Mouse (Mus musculus) testis, adult 2 months (tissue): ENCODE results near the gene Parp16. TPM values are rescaled to one million over a fixed set of nuclear protein-coding genes. Genes with fewer than 3 reads are reported as not detected.
"Not testable (repeated sequence)": the region's sequence is repeated elsewhere in the genome, so short reads cannot be mapped to it uniquely, and the experiment has no call there.

Experiments used
- H3K27ac ChIP-seq: fragments of 200-500 bp; 2 replicates; pipeline ENCODE4 v1.5.1; 2012; ENCODE audit warnings: low read depth, low read length; ENCODE audit not compliant: control insufficient read depth, insufficient read depth
- H3K27me3 ChIP-seq: fragments of 200-500 bp; 2 replicates; pipeline ENCODE4 v1.6.1; 2012; ENCODE audit warnings: mild to moderate bottlenecking, low read length, moderate library complexity; ENCODE audit not compliant: control insufficient read depth, insufficient read depth
- H3K36me3 ChIP-seq: fragments of 200-500 bp; 2 replicates; pipeline ENCODE4 v1.6.1; 2012; ENCODE audit warnings: mild to moderate bottlenecking, low read length; ENCODE audit not compliant: control insufficient read depth, insufficient read depth
- H3K4me1 ChIP-seq: fragments of 200-500 bp; 2 replicates; pipeline ENCODE4 v1.6.1; 2012; ENCODE audit warnings: low read length; ENCODE audit not compliant: control insufficient read depth, insufficient read depth
- H3K4me3 ChIP-seq: fragments of 200-500 bp; 2 replicates; pipeline ENCODE4 v1.5.1; 2012; ENCODE audit warnings: low read depth, mild to moderate bottlenecking, low read length, moderate library complexity, mixed read lengths; ENCODE audit not compliant: control insufficient read depth
- CTCF ChIP-seq: fragments of 200-500 bp; IDR thresholded peaks from 2 replicates; pipeline ENCODE4 v1.5.1; 2012; ENCODE audit warnings: low read depth, mild to moderate bottlenecking, inconsistent platforms, low read length, moderate library complexity; ENCODE audit not compliant: control insufficient read depth, insufficient read depth, insufficient replicate concordance
- POLR2A ChIP-seq: fragments of 200-500 bp; IDR thresholded peaks from 2 replicates; pipeline ENCODE4 v1.6.1; 2012; ENCODE audit warnings: low read depth, mild to moderate bottlenecking, inconsistent platforms, low read length, moderate library complexity; ENCODE audit not compliant: control insufficient read depth
- polyA plus RNA-seq: library from polyadenylated mRNA; depleted of rRNA; stranded (reverse); fragments of >200 nt; gene quantifications from 2 replicates; pipeline ENCODE4 v1.2.3, GENCODE M21; 2012

Parp16 gene
- polyA plus RNA-seq, 1 experiment: 2.3 TPM

- H3K36me3 ChIP-seq: no peaks in the 10 kb centered on the region
- H3K27ac ChIP-seq: peak overlapping the region; percentile 65
- TF ChIP-seq POLR2A (no peak), CTCF (no peak)
- H3K27me3 ChIP-seq: peaks cover 5% of the 10 kb centered on the region; the same call in 1 of the 2 replicates
- H3K4me3 ChIP-seq: peak overlapping the region; percentile 89
- H3K4me1 ChIP-seq: peaks cover 6% of the 10 kb centered on the region
Observed at GRCm38 (mm10) chr9:65214425-65214777, 19.2 kb downstream of the Parp16 start.

GRCm38 (mm10) chr9:65214778-65215493, 19.8 kb downstream of the Parp16 start:
- Histone ChIP-seq H3K27ac (peak overlapping the region; percentile 90), H3K36me3 (no peaks in the 10 kb centered on the region), H3K4me3 (peak overlapping the region; percentile 89), H3K27me3 (peaks cover 5% of the 10 kb centered on the region; the same call in 1 of the 2 replicates), H3K4me1 (peaks cover 6% of the 10 kb centered on the region)
- TF ChIP-seq POLR2A: peak; percentile 41; the same call in 1 of the 2 replicates
- TF ChIP-seq CTCF: no peak

GRCm38 (mm10) chr9:65215494-65216126, 20.5 kb downstream of the Parp16 start:
- peaks cover 6% of the 10 kb centered on the region for H3K4me1 ChIP-seq
- H3K36me3 ChIP-seq: no peaks in the 10 kb centered on the region
- H3K27me3 ChIP-seq: peaks cover 5% of the 10 kb centered on the region; the same call in 1 of the 2 replicates
- H3K27ac ChIP-seq: peak overlapping the region; percentile 90
- peak overlapping the region; percentile 89 for H3K4me3 ChIP-seq
- TF ChIP-seq CTCF (no peak), POLR2A (no peak)

- Histone ChIP-seq H3K27me3 (peaks cover 5% of the 10 kb centered on the region; the same call in 1 of the 2 replicates), H3K36me3 (no peaks in the 10 kb centered on the region), H3K4me1 (peaks cover 6% of the 10 kb centered on the region), H3K4me3 (no peak overlapping the region), H3K27ac (no peak overlapping the region)
- no peak for TF ChIP-seq CTCF
- no peak for TF ChIP-seq POLR2A
Observed at GRCm38 (mm10) chr9:65216972-65217371, 21.8 kb downstream of the Parp16 start.

GRCm38 (mm10) chr9:65217661-65218060, 22.5 kb downstream of the Parp16 start:
- H3K27ac ChIP-seq: peak overlapping the region; percentile 77
- peaks cover 6% of the 10 kb centered on the region for H3K4me1 ChIP-seq
- no peaks in the 10 kb centered on the region for H3K36me3 ChIP-seq
- H3K27me3 ChIP-seq: peaks cover 5% of the 10 kb centered on the region; the same call in 1 of the 2 replicates
- H3K4me3 ChIP-seq: no peak overlapping the region
- TF ChIP-seq POLR2A (no peak), CTCF (no peak)

- H3K36me3 ChIP-seq: no peaks in the 10 kb centered on the region
- peaks cover 6% of the 10 kb centered on the region for H3K4me1 ChIP-seq
- peaks cover 5% of the 10 kb centered on the region; the same call in 1 of the 2 replicates for H3K27me3 ChIP-seq
- no peak for TF ChIP-seq CTCF
- TF ChIP-seq POLR2A: no peak
- no peak overlapping the region for H3K4me3 ChIP-seq
- H3K27ac ChIP-seq: no peak overlapping the region
Observed at GRCm38 (mm10) chr9:65218916-65219315, 23.8 kb downstream of the Parp16 start.

- H3K36me3 ChIP-seq, H3K27me3 ChIP-seq, H3K4me1 ChIP-seq, H3K4me3 ChIP-seq, H3K27ac ChIP-seq: not testable (repeated sequence)
Observed at GRCm38 (mm10) chr9:65220398-65220797, 25.2 kb downstream of the Parp16 start.
